Mouse (Mus musculus) cerebellum, adult 18-20 months (tissue): Measurements from ENCODE around the gene Cast.

Experiments used
- DNase-seq, 2 experiments: peaks; one replicate each; pipeline ENCODE4 v3.0.0; 2021

Cast gene

DNA sequence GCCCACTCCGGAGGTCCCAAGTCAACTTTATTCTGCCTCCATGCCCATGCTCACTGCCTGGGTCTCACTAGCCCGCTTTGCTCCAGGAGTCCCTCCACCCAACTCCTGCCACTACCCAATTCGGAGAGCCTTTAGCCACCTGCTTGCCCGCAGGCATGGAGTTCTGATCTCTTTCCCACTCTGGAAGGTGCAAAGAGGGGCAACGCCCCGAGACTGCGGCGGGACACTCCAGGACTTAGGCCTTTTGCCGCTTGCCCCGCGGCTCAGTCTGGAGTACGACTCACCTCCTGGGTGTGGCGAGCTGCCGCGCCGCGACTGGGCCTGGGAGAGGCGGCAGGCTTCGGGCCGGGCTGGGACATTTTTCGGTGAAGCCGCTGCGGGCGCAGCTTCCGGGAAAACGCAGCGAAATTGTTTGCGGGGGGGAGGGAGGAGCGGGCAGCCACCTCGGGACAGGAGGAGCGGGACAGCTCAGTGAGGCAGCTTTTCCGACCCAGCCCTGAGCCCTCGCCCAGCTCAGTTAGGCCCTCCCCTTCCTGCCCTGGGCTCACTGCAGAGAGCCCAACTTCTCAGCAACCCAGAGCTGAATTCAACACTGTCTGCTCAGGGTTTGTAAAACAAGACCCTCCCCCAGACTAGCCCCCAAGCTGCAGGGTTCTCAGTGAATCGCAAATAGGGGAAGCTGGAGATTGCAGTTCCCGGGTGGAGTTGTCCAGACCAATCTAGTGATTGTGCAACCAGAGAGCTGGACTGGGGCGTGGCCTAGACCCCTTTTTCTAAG, at the start of gene Cast:
Gene Cast, minus strand, starts transcription at position 659 of the 778 bp plus-strand sequence.
- DNase-seq, result peak; percentile 3 to 7

- peak; percentile 40 to 48 for DNase-seq
These were observed 45.9 kb upstream of the Cast start for GRCm38 (mm10) chr13:74854338-74855047.

DNA sequence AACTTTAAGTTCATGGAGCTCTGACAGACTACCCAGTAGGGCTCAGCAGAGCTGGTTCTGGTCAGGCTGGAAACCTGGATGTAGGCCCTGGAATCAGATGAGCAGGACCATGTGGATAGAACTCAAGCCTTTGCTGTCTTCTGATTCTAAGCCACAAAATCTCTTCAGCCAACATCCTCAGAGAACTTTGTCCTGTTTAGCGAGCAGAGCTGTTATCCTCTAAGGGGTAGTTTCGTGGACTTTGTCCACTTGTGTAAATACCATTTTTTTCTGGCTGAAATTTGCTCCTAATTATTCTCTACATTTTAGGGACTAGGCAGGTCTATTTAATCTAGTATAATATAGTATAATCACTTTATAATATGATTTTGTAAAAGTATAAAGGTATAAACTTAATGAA, 42.2 kb upstream of the Cast start:
- DNase-seq, result no peak

DNA sequence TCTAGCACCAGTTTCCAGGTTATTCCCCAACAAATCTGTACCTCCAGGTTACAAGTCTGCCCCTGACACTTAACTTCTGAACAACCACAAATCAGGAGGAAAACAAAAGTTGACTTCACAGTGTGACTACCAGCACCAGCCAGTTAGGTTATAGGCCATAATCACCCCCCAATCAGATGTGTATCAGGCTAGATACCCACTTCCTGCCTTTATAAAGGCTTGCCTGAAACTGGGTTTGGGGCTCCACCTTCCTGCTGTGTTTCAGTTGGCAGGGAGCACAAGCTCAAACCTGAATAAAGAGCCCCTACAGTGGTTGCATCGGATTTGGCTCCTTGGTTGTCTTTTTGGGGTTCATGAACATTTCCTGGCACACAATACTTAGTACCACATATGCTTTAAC, 37.3 kb upstream of the Cast start:
- no peak for DNase-seq

- no peak for DNase-seq
These were observed 25.9 kb upstream of the Cast start for GRCm38 (mm10) chr13:74834543-74834942.

DNA sequence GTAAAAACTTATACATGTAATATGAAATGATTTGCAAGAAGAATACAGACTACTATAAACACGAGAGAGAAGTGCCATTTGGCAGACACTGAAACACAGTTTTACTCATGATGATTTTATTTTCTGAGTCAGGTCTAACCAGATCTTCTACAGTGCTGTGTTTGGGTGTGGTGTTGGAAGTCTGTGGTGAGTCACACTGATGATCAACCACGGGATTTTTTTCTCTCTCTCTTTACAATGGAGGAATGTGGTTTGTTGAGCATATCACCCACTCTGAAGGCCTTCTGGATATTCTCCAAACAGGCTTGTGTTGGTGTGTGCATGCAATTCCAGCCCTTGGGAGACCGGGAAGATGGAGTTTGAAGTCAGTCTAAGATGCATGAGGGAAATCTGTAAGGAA, 13.5 kb upstream of the Cast start:
- no peak for DNase-seq

GRCm38 (mm10) chr13:74815753-74816152, 7.1 kb upstream of the Cast start:
- no peak for DNase-seq

- peak; percentile 3 to 6 for DNase-seq
These were observed 1.0 kb downstream of the Cast start for GRCm38 (mm10) chr13:74807446-74808151.

GRCm38 (mm10) chr13:74806934-74807333, 1.7 kb downstream of the Cast start:
- no peak for DNase-seq

GRCm38 (mm10) chr13:74794435-74794834, 14.2 kb downstream of the Cast start:
- no peak for DNase-seq

DNA sequence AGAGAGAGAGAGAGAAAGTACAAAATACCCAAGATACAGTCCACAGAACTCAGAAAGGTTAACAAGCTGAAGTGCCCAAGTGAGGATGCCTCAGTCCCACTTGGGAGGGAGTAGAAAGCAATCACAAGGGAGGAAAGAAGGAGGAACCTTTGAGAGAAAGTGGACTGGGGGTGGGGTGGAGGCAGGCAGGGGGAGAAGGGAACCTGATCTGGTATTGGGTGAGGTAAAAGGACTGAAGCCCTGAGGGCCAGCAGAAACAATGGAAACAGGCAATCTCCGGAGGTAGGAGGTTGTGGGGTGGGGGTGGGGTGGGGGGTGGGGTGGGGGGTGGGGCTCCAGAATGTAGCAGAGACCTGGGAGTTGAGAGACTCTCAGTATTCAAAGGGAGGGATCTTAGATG, 20.9 kb downstream of the Cast start:
- no peak for DNase-seq

- DNase-seq, result no peak
These were observed 36.5 kb downstream of the Cast start for GRCm38 (mm10) chr13:74772151-74772550.

GRCm38 (mm10) chr13:74770480-74770879, 38.1 kb downstream of the Cast start:
- DNase-seq, result peak; percentile 73 to 81

DNA sequence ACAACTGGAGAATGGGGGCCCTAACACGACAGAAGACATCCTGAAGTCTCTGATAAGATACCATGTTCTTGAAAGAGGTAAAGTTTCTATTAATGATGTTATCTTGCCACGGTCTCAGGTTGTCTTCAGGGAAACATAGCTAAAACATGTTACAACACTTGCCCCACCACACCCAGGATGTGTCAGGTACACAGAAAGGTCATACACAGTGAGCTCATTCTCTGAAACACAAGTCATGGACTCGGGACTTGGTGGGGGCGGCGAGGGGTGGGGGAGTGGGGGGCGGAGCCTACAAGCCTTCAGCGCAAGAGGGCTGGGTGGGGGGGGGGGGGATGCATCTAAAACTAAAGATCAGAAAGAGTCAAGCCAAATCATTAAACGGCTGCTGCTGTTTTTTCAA, 38.7 kb downstream of the Cast start:
- DNase-seq, result no peak

- DNase-seq, result no peak
These were observed 41.4 kb downstream of the Cast start for GRCm38 (mm10) chr13:74767186-74767585.

- DNase-seq, result no peak
These were observed 45.9 kb downstream of the Cast start for GRCm38 (mm10) chr13:74762741-74763140.

DNA sequence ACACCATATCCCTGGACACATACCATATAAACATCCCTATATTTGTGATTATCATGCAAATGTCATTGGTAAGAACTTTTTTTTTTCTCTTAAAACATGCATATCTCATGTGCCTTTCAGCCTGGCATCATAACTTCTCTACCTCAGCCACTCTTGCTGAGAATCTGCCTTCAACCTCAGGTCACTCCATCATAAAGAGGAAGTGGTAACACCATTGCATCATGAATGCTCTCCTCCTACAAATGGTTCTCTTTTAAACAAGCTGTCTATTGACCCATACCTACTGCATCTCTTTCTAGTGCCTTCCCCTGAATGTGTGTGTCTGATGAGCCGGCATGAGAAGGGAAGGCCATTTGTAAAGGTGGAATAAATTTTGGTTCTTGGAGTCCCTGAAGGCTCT, 49.5 kb downstream of the Cast start:
- no peak for DNase-seq

DNA sequence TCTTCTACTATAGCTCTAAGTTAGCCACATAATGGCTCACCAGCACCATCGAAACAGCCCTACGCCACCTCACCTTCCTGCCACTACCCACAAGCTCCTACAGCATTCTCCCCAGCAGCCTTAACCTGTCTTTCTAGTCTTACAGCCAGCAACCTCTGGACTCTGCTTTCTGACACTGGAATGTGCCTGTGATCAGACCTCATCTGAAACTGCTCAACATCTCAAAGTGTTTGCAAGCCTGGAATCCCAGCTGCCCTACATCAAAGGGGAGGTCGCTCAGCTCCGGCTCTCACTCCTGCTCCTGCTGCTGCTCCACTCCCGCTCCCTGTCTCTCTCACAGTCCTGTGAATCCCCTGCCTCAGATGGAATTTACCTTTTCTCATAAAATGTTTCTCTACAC, 65.4 kb downstream of the Cast start:
- DNase-seq, result no peak

GRCm38 (mm10) chr13:74736396-74736795, 72.2 kb downstream of the Cast start:
- no peak for DNase-seq

GRCm38 (mm10) chr13:74735834-74736233, 72.8 kb downstream of the Cast start:
- DNase-seq, result no peak

GRCm38 (mm10) chr13:74733726-74734125, 74.9 kb downstream of the Cast start:
- DNase-seq, result no peak

- no peak for DNase-seq
These were observed 89.6 kb downstream of the Cast start for GRCm38 (mm10) chr13:74719002-74719401.

- DNase-seq, result no peak
These were observed 112.4 kb downstream of the Cast start for GRCm38 (mm10) chr13:74696225-74696624.
